Mouse (Mus musculus): ENCODE results near the gene Slc7a8.

Slc7a8 gene

DNA sequence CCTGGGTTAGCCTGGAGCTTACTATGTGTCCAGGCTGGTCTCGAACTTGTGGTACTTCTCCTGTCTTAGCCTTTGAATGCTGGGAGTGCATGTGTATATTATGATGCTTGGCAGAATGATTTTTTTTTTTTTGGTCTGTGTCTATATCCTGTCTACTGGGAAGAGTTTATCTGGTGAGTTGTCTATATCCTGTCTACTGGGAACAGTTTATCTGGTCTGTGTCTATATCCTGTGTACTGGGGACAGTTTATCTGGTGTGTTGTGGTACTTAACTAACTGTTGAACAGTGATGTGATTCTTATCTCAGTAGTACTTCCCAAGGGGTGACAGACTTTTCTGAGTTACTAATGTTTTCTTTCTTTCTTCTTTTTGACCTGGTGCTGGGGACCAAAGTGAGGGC lies 30.0 kb downstream of the Slc7a8 start:
- in situ Hi-C loops (cut with MboI; ENCODE audit: low pct_unique_long_range_greater_than_20kb in 1 of 2, low sequenced_read_pairs in 2 of 2, unreplicated experiment in 1 of 2) = no loop called here

DNA sequence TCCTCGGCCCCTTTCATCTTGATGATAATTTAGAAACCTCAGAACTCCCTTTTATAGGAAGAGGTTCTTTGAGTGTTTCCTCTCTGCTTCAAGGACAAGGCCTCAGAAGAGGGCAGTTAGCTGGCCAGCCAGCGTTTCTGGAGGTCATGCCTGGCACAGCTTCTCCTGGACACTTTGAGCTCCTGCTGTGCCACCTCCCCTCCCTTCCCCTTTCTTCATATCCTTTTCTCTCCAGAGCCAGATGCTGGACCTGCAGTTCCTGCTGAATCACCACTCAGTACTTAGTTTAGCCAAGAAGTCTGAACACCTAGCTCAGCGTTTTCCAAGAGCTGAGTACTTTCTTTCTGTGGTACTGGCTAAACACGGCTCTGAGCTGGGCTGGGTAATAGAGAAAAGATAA lies 32.5 kb downstream of the Slc7a8 start:
- in situ Hi-C loops (cut with MboI; ENCODE audit: low pct_unique_long_range_greater_than_20kb in 1 of 2, low sequenced_read_pairs in 2 of 2, unreplicated experiment in 1 of 2) = no loop called here

DNA sequence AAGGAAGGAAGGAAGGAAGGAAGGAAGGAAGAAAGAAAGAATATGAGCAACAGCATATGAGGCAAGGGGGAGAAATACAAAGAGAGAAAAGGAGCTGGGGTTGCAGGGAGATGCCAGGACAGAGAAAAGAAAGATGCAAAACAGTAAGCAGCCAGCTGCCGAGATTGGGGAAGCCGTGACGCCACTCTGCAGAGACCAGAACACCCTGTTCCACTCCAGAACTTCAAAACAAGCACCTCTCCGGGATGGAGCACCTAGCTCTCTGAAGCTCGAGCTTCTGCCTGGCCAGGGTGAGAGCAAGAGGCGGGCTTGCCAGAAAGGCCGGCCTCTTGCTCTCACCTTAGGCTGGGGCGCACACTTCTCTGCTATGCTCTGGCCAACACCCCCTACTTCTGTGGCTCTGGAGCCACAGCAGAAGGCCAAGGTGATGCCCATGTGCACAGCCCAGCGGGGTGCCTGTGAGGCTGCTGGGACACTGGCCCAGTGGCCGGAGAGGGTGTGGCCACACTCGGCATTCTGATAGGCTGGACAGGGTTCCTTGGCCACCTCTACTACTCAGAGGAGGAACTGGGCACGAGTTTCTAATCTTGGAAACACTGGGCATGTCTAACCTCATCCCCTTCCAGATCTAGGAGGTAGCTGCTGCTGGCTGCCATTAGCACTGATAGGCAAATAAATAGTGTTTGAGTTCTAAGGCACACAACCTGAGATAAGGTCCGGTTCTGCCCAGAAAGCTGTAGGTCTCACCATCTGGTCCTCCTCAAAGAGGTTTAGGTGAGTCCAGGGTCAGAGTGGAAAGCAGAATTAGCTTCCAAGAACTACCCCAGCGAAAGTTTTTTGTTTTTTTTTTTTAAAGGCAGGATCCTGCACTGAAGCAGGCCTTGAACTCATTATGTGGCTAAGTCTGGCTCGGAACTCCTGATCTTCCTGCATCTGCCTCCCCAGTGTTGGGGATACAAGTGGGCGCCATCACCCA lies 33.5 kb downstream of the Slc7a8 start:
- in situ Hi-C loops (cut with MboI; ENCODE audit: low pct_unique_long_range_greater_than_20kb in 1 of 2, low sequenced_read_pairs in 2 of 2, unreplicated experiment in 1 of 2) = no loop called here

DNA sequence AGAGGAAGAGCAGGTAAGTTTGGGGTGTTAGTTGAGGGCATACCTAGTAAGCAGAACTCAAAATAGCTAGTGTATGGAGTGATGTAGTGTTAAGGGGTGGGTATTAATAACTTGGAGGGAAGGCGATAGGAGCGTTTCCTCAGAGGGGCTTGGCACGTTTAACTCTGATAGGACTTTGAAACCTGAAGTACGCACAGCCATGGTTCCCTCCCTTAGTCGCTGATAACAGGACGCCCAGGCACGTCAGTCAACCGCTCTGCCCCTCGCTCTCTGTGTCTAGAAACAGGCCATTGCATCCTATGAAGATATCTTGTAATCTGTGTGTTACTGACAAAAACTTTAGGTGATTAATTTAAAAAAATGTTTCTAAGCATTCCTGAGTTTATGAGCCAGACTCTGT lies 35.7 kb downstream of the Slc7a8 start:
- in situ Hi-C loops (cut with MboI; ENCODE audit: low pct_unique_long_range_greater_than_20kb in 1 of 2, low sequenced_read_pairs in 2 of 2, unreplicated experiment in 1 of 2) = no loop called here

DNA sequence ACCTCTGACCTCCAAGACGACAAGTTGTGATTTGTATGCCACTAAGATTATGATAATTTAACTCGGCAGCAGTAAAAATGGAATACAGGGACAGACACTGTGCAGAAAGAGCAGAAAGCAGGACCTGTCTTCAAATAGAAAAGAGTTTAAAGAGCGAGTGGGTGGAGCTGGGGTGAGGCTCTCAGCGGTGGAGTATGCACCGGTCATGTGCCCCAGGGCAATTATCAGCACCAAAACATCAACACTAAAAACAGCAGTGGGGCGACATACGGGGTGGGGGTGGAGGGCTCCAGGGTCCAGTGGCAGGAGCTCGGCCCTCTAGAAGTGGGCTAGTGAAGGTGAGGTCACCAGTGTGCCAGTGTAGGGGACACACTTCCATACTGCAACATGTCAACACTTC lies 37.3 kb downstream of the Slc7a8 start:
- in situ Hi-C loops (cut with MboI; ENCODE audit: low pct_unique_long_range_greater_than_20kb in 1 of 2, low sequenced_read_pairs in 2 of 2, unreplicated experiment in 1 of 2) = no loop called here

DNA sequence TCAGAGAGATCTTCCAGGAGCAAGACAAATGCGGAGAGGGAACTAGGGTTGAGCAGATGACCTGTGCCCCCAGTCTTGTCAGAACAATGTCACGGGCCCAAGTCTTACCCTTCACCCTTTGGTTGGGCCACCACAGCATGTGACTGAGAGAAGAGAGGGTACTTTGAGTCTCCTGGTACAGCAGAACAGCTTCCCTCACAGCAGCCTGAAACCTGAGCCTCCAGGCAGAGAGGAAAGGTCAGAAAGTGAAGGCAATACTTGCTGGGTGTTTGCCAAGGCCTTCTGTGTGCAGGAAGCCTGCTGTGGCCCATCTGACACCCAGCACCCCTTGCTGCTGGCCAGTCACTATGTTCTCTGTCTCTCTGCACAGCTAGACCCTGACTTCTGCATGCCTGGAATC lies 39.4 kb downstream of the Slc7a8 start:
- in situ Hi-C loops (cut with MboI; ENCODE audit: low pct_unique_long_range_greater_than_20kb in 1 of 2, low sequenced_read_pairs in 2 of 2, unreplicated experiment in 1 of 2) = no loop called here

DNA sequence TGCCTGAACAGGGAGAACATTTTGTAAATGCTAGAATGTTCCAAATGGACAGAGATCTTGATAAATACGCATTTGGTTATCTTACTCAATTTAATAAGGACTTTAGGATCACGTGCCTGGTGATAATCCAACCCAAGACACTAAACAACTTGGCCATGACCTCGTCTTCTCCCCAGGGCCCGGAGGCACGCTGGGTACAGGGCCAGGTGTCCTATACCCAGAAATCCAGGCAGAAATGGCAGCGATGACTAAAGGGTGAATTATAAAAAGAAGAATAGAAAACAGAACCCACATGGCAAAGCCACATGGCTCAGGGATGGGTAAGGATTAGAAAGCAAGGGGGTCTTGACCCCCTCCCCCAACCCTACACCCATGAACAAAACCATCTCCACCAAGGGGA lies 40.0 kb downstream of the Slc7a8 start:
- in situ Hi-C loops (cut with MboI; ENCODE audit: low pct_unique_long_range_greater_than_20kb in 1 of 2, low sequenced_read_pairs in 2 of 2, unreplicated experiment in 1 of 2) = no loop called here

DNA sequence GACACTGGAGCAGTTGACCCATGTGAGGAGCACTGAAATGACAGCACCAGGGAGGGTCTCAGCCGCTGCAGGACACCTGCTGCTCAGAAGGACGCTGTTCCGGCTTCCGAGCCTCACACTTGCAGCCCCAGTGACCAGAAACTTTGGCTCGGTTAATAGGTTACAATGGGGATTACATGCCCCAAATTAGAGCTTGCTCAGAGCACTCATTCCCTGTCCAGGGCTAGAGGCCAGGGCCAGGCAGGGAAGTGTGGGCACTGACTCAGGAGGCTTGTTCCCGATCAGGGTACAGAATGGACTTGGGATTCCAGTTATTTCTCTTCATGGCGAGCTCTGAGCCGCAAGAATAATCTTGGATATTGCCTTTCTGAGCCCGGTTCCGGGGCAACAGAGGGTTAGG lies 44.1 kb downstream of the Slc7a8 start:
- in situ Hi-C loops (cut with MboI; ENCODE audit: low pct_unique_long_range_greater_than_20kb in 1 of 2, low sequenced_read_pairs in 2 of 2, unreplicated experiment in 1 of 2) = no loop called here

DNA sequence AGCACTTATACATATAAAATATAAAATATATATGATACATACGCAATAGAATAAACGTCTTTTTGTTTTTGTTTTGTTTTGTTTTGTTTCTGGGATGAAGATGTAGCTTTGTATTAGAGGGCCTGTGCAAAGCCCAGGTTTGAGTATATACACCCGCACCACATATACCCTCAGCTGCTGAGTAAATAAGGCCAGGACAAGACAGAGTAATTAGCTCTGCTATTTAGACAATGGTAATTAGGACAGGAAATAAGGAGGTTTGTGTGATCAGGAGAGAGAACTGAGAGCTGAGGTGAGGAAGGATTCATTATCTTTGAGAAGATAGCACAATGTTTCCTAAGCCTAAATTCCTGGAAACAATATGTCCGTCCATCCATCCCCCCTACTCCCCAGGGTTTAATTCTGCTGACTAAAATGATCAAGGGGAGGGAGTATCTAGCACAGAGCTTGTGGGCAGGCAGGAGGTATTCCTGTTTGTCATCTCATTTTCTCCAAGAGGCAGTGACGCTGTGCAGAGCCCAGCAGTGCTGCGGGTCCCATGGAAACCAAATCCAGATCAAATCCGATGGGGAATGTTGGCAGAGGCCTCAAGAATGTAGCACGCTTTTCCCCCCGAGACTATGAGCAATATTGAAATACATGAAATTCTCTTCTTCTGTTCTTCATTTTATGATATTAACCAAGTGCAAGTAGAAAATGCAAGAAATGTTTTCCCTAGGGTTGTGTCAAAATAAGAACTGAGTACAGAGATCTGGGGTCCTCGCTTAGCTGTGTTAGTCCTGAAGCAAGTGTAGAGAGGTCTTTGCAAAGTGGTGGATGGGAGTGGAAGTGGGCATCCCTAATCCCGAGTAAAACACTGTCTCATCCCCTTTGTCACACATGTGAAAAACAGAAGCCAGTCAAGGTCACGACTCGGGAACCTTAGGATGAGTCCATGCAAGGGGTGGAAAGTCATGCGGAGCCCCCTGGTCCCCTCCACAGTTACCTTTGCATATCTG lies 44.9 kb downstream of the Slc7a8 start:
- in situ Hi-C loops (cut with MboI; ENCODE audit: low pct_unique_long_range_greater_than_20kb in 1 of 2, low sequenced_read_pairs in 2 of 2, unreplicated experiment in 1 of 2) = no loop called here

DNA sequence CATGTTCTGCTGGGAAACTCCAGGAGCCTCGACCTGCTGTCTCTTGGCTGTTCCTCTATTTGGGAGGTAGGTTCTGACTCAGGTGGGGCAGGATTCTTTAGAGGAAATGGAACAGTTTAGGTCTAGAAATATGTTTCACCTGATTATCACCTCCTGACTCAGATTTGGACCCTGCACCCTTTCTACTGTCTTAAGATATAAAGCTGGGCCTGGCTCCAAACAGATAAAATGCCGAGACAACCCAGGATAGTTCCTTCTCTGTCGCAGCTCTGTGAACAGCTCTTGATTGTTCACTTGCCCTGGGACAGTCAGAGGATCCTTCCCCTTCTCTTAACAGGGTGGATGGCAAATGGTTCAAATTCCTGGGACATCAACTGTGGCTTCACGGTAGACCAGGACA lies 46.5 kb downstream of the Slc7a8 start:
- in situ Hi-C loops (cut with MboI; ENCODE audit: low pct_unique_long_range_greater_than_20kb in 1 of 2, low sequenced_read_pairs in 2 of 2, unreplicated experiment in 1 of 2) = no loop called here

DNA sequence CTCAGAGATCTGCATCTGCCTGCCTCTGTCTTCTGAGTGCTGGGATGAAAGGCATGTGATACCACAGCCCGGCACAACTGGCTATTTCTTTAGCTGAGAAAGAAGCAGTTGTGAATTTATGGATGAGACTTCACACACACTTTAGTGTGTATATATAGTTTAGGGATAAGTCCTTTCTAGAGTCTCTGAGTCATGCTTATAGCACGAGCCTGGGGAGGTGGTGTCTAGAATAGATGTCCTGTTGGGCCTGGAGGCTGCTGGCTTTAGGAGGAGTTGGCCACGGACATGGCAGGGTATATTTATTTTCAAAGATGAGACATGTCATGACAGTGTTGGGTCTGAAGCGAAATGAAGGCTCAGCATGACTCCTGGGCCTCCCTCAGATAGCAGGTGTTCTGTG lies 47.7 kb downstream of the Slc7a8 start:
- in situ Hi-C loops (cut with MboI; ENCODE audit: low pct_unique_long_range_greater_than_20kb in 1 of 2, low sequenced_read_pairs in 2 of 2, unreplicated experiment in 1 of 2) = no loop called here

DNA sequence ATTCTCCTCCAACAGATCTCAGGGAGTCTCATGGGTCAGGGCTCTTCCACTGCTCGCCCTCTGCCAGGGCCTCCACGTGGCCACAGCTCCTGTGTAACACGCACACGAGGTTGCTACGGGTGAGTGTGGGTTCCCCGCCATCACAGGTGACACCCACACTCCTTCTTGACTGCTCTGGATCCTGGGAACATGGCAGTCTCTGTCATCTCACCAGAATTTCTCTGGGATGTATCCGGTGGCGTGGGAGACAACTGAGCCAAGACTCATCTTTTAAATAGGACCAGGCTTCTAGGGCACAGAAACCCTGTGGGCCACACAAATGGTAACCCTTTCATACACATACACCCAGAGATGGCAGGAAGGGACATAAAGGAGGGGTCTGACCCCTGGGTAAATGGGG lies 49.5 kb downstream of the Slc7a8 start:
- in situ Hi-C loops (cut with MboI; ENCODE audit: low pct_unique_long_range_greater_than_20kb in 1 of 2, low sequenced_read_pairs in 2 of 2, unreplicated experiment in 1 of 2) = no loop called here

DNA sequence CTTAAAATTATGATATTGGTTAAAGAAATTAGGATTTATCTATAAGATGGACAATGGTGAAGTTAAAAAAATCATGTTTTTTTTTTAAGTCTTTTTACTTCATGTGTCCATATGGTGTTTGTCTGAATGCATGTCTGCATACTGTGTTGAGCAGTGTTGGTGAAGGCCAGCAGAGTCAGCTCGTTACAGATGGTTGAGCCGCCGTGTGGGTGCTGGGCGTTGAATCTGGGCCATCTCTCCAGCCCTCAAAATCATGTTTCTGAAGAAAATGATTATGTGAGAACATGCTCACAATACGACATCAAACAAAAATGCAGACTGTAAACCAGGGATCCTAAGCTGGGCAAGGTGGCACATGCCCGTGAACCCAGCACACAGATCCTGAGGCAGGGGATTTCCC lies 51.4 kb downstream of the Slc7a8 start:
- in situ Hi-C loops (cut with MboI; ENCODE audit: low pct_unique_long_range_greater_than_20kb in 1 of 2, low sequenced_read_pairs in 2 of 2, unreplicated experiment in 1 of 2) = no loop called here

DNA sequence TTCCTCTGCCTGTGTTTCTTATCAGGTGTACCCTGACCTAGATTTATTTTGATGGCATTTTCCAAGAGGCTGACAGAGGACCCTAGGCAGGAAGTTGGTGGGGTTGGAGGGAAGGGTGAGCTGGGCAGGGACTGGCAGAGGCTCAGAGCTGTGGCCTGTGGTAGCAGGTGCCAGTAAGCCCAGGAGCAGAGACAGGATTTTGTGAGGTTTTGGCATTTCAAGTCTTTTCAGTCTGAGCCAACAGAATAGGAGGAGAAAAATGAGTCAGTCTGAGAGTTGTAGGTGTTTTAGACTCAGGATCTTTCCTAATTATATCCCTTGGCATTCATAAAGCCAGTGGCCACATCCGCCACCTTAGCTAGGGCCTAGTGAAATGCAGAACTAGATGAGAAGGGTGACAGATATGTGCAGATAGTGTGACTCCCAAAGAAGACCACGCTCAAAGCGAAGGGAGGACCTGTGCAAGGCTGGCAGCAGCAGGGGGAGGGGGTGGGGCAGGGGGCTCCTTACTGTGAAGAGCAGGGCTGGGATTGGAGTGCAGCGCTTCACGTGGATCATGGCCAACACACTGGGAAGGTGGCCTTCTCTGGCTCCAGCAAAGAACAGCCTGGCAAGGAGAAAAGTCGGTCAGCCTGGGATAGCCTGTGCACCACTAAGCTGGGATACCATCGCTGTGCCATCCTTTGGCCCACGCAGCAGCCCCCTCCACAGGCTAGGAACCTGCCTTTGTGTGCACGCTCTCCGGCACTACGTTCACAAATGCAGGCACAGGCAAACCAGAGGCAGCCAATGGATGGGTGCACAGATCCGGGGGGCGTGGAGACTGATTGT lies 52.7 kb downstream of the Slc7a8 start:
- in situ Hi-C loops (cut with MboI; ENCODE audit: low pct_unique_long_range_greater_than_20kb in 1 of 2, low sequenced_read_pairs in 2 of 2, unreplicated experiment in 1 of 2) = no loop called here

DNA sequence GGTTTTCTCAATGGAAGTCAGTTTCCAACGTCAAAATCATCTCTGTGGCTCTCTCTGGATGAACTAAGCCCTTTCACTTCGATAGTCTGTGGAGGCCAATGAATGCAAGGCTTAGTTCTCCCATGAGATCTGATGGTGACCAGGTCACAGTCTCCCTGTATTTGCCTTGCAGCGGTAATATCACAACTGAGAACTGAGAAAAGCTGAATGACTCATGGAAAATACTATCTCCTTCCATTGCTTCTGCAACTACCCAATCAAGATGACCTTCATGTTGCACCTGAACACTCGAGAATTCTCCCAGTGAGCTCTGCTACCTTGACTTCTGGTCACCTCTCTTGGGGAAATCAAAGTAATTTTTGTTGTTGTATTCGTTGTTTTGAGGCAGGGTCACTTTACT lies 54.2 kb downstream of the Slc7a8 start:
- in situ Hi-C loops (cut with MboI; ENCODE audit: low pct_unique_long_range_greater_than_20kb in 1 of 2, low sequenced_read_pairs in 2 of 2, unreplicated experiment in 1 of 2) = no loop called here

DNA sequence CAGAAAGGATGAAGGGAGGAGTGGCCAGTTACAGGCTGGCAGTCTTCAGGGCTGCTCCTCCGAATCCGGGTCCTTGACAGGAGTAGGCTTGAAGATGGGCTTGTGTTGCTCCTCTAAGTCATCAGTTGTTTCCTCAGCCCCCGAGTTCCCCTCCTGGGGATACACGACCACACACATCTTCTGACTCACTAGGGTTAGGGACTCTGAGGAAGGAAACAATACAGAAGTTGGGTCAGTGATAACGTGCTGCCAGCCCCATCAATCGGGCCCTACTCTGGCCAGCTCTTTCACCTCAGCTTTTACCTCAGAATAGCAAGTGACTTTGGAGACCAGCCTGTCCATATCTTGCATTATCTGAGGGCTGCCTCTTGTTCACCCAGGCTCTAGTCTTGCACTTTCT lies 57.7 kb downstream of the Slc7a8 start:
- in situ Hi-C loops (cut with MboI; ENCODE audit: low pct_unique_long_range_greater_than_20kb in 1 of 2, low sequenced_read_pairs in 2 of 2, unreplicated experiment in 1 of 2) = loop anchor here in 1 of 2 experiments (25.0 kb wide), 1 partner anchor 88 kb away; the partner anchor contains the start of gene Rnf212b

DNA sequence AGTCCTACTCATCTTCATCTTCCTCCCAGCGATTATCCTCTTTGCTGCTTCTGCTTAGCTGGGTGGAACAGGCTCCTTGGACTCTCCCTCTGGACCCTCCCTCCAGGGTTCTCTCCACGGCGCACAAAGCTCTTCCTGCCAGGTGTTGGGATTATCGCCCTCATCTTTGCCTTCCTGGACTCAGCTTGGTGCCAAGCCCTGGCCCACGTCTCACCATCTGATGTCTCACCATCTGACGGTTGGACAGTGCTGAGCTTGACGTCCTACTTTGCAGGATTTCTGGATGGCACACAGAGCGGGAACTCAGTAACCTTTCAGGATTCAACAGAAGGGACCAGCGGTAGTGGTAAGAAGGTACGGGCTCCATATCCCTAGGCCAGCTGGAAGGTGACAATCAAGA lies 60.0 kb downstream of the Slc7a8 start:
- in situ Hi-C loops (cut with MboI; ENCODE audit: low pct_unique_long_range_greater_than_20kb in 1 of 2, low sequenced_read_pairs in 2 of 2, unreplicated experiment in 1 of 2) = loop anchor here in 1 of 2 experiments (25.0 kb wide), 1 partner anchor 91 kb away; the partner anchor contains the start of gene Rnf212b

DNA sequence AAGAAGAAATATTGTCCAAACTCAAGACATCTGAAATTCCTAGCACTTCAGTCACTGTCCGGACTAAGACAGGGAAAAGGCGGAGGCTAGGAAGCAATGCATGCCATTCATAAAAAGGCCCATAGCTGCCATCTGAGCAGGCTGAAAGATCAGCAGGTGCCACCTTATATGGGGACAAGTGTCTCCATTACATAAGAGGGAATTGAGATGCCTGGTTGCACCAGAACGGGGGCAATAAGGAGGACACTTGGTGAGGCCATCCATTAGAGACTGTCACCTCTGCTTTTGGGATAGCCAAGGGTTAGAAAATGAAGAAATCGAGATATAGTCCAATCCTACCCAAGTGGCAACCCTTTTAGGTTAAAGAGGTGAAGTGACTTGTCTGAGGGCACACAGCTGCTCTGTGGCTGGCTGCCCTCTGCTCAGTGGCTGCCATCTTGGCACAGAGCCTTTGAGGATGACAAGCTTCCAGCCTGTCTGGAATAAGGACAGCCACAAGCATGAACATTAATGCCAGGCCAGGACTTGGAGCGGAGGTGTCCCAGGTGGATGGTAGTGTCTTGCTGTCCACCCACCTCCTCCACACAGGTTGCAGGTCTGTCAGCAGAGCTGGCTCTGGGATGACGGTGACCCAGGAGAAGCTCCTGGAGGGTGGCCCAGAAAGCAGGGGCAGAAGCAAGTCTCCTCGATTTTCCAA lies 60.9 kb downstream of the Slc7a8 start:
- in situ Hi-C loops (cut with MboI; ENCODE audit: low pct_unique_long_range_greater_than_20kb in 1 of 2, low sequenced_read_pairs in 2 of 2, unreplicated experiment in 1 of 2) = loop anchor here in 1 of 2 experiments (25.0 kb wide), 1 partner anchor 91 kb away; the partner anchor contains the start of gene Rnf212b

Data from mouse embryonic stem cell (cell line).